Mouse (Mus musculus) intestine, postnatal 0 days (tissue): ENCODE measurements around the gene Igf1r. TPM values are rescaled to one million over a fixed set of nuclear protein-coding genes. Genes with fewer than 3 reads are reported as not detected.
"Not testable (repeated sequence)": the region's sequence is repeated elsewhere in the genome, so short reads cannot be mapped to it uniquely, and the experiment has no call there.

Source experiments
- ATAC-seq: fragments of 200-750 bp; cut with Nextera tagmentation; 2 replicates; pipeline ENCODE4 v1.8.0; 2017; ENCODE audit warnings: mild to moderate bottlenecking, moderate TSS enrichment, moderate library complexity
- H3K27ac ChIP-seq: fragments of 300-500 bp; sonication (generic); 2 replicates; pipeline ENCODE4 v1.5.1; 2014; ENCODE audit warnings: mild to moderate bottlenecking, low read depth, low read length, moderate library complexity
- H3K27me3 ChIP-seq: fragments of 300-500 bp; sonication (generic); replicated peaks from 2 replicates; pipeline ENCODE4 v1.6.1; 2014; ENCODE audit warnings: low read length, mixed read lengths; ENCODE audit not compliant: control insufficient read depth, insufficient read depth
- H3K36me3 ChIP-seq: fragments of 300-500 bp; sonication (generic); 2 replicates; pipeline ENCODE4 v1.6.1; 2014; ENCODE audit warnings: mild to moderate bottlenecking, moderate library complexity; ENCODE audit not compliant: control insufficient read depth, insufficient read depth
- H3K4me1 ChIP-seq: fragments of 300-500 bp; sonication (generic); replicated peaks from 2 replicates; pipeline ENCODE4 v1.6.1; 2014; ENCODE audit warnings: antibody characterized with exemption, low read length, mixed read lengths; ENCODE audit not compliant: control insufficient read depth, insufficient read depth
- H3K4me2 ChIP-seq: fragments of 300-500 bp; sonication (generic); replicated peaks from 2 replicates; pipeline ENCODE4 v1.6.1; 2014; ENCODE audit warnings: low read depth, mild to moderate bottlenecking, moderate library complexity
- H3K4me3 ChIP-seq: fragments of 300-500 bp; sonication (generic); 2 replicates; pipeline ENCODE4 v1.5.1; 2014; ENCODE audit warnings: low read depth, low read length
- H3K9ac ChIP-seq: fragments of 300-500 bp; sonication (generic); 2 replicates; pipeline ENCODE4 v1.6.1; 2014; ENCODE audit warnings: mild to moderate bottlenecking, low read depth, low read length
- H3K9me3 ChIP-seq: fragments of 300-500 bp; sonication (generic); 2 replicates; pipeline ENCODE4 v1.6.1; 2016; ENCODE audit warnings: mixed run types; ENCODE audit not compliant: control insufficient read depth
- CTCF ChIP-seq: sonication (generic); IDR thresholded peaks from 2 replicates; pipeline ENCODE4 v1.5.1; 2016; ENCODE audit warnings: low read depth, mild to moderate bottlenecking, control low read depth, antibody characterized with exemption, moderate library complexity
- WGBS: fragments of 180-500 bp; shearing (Covaris S2); extraction: QIAGEN DNeasy Blood & Tissue Kit; methylation state at CpG from one replicate; pipeline ENCODE4 v1.1.7; 2014; 5-methylcytosine and 5-hydroxymethylcytosine counted together
- polyA plus RNA-seq: library from polyadenylated mRNA; unstranded; fragments of >200 nt; fragmentation: Nextera tagmentation; extraction: Ambion mirVana; gene quantifications from 2 replicates; pipeline ENCODE4 v1.2.1, GENCODE M21; 2015

The Igf1r gene
- polyA plus RNA-seq, 1 experiment from 2014 or later, result 5.3 TPM

DNA sequence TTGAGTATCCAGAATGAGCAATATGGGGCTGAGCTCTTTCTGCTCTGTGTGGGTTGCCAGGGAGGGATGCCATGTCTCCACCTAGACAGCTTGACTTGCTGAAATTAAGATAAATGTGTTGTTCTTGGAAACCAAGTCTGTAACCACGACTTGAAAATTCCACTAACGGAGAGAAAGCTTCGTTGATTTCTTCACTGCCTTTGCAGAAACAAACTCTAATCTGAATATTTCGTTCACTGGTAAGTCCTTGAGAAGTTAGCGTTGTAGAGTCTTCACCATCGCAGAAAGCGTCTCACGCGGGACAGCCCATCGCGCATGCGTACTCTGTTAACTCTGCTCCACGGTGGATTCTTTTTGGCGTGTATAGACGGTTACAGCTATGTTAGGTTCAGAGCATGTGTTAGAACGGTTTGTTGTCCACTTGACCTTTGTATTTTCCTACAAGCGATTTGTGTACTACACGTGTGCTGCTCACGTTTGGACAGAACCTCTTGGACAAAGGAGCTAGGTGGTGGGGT lies 327.8 kb downstream of the Igf1r start:
- no peaks in the 10 kb centered on the region for H3K9me3 ChIP-seq
- 89% methylated on average over 19 of the region's 19 CpGs for WGBS
- peaks cover 7% of the 10 kb centered on the region for H3K4me1 ChIP-seq
- no peak for TF ChIP-seq CTCF
- 0 out of 2 replicates have a peak, but pooled peaks cover 8% of the 10 kb centered on the region for H3K27me3 ChIP-seq
- H3K36me3 ChIP-seq, result no peaks in the 10 kb centered on the region
- H3K27ac ChIP-seq, result no peak overlapping the region
- H3K4me2 ChIP-seq, result no peak overlapping the region
- no peak overlapping the region for H3K9ac ChIP-seq
- H3K4me3 ChIP-seq, result no peak overlapping the region
- ATAC-seq, result no peak

GRCm38 (mm10) chr7:68281341-68281740 lies 328.7 kb downstream of the Igf1r start:
- WGBS, result 71% methylated on average over 5 of the region's 5 CpGs
- no peak for TF ChIP-seq CTCF
- no peak overlapping the region for H3K4me2 ChIP-seq

DNA sequence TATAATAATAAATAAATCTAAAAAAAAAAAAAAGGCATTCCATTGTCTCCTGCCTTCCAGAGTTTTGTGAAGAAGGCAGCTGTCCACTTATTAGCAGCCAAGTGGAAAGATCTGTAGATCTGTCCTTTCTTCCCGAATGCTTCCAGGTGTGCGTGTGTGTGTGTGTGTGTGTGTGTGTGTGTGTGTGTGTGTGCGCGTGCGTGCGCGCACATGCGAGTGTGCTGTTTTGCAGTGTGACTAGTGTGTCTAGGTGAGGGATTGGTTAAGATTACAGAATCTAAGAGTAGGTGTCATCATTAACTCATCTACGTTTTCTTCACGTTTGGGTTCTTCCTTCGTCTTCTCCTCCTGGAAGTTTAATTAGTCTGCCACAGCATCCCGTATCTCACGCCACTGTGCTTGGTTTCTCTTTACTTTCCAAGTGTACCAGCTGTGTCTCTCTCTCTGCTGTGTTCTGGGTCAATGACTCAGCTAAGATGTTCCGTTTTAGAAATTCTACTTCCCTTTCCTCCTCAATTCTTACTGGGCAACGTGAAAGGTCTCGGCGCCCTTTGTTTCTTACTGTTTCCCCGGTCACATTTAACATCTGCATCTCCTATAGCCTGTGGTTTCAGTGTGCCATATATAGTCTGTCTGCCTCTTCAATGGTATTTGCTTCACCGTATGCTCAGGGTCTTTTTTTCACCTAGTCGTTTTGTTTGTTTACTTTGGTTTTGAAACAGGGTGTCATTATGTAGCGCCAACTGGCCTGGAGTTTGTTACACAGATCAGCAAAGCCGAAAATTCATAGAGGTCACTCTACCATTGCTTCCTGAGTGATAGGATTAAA lies 329.9 kb downstream of the Igf1r start:
- WGBS, result 80% methylated on average over 22 of the region's 22 CpGs
- H3K36me3 ChIP-seq, result no peaks in the 10 kb centered on the region
- H3K27ac ChIP-seq, result no peak overlapping the region
- no peak overlapping the region for H3K4me2 ChIP-seq
- ATAC-seq, result no peak
- no peaks in the 10 kb centered on the region for H3K27me3 ChIP-seq
- no peak for TF ChIP-seq CTCF
- H3K4me1 ChIP-seq, result no peaks in the 10 kb centered on the region
- H3K9me3 ChIP-seq, result no peaks in the 10 kb centered on the region
- H3K4me3 ChIP-seq, result no peak overlapping the region
- no peak overlapping the region for H3K9ac ChIP-seq

More at GRCm38 (mm10) chr7:68281341-68281740, 328.7 kb downstream of the Igf1r start:
- Histone ChIP-seq H3K27me3 (0 out of 2 replicates have a peak, but pooled peaks cover 7% of the 10 kb centered on the region), H3K9ac (no peak overlapping the region), H3K4me1 (no peaks in the 10 kb centered on the region; the same call in 1 of the 2 replicates), H3K36me3 (no peaks in the 10 kb centered on the region), H3K9me3 (no peaks in the 10 kb centered on the region), H3K27ac (no peak overlapping the region), H3K4me3 (no peak overlapping the region)
- no peak for ATAC-seq

GRCm38 (mm10) chr7:68283133-68283520 lies 330.5 kb downstream of the Igf1r start:
- WGBS, result 75% methylated on average over 4 of the region's 4 CpGs
- not testable (repeated sequence) for ATAC-seq

More at GRCm38 (mm10) chr7:68283133-68283520, 330.5 kb downstream of the Igf1r start:
- not testable (repeated sequence) for H3K4me2 ChIP-seq, H3K36me3 ChIP-seq, H3K27me3 ChIP-seq, H3K4me1 ChIP-seq, H3K4me3 ChIP-seq, H3K27ac ChIP-seq, H3K9ac ChIP-seq, H3K9me3 ChIP-seq

Other genes starting within 250 kb of the Igf1r start
- 12.6 and 14.8 TPM in 2 replicates for gene Synm, start 193.1 kb upstream of the Igf1r start, polyA plus RNA-seq